Mouse (Mus musculus): ENCODE results near the gene Mdm2.
A peak's percentile ranks its signal among the peaks of the same experiment; 100 is the strongest.

Mdm2 gene

DNA sequence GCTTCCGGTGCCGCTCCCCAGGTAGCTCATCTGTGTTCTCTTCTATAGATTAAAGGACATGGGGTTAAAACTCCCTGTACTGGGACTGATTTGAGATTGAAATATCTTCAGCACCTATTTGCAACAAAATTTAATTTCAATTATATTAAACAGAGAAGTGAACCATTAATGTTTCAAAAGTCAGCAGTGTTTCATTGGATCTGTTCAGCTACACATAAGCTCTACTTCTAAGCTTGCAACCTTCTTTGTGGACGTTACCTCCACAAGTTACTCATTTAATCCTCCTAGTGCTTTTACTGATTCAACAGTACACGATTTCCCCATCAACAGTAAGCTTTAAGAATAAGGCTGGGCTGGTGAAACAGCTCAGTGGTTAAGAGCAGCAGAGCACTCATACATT lies 15.5 kb downstream of the Mdm2 start:
- no peak for DNase-seq

GRCm38 (mm10) chr10:117694255-117694953 lies 16.2 kb downstream of the Mdm2 start:
- no peak for DNase-seq

- DNase-seq, result no peak
Measured at GRCm38 (mm10) chr10:117692953-117693352, 17.6 kb downstream of the Mdm2 start.

GRCm38 (mm10) chr10:117692173-117692572 lies 18.4 kb downstream of the Mdm2 start:
- no peak for DNase-seq

- no peak for DNase-seq
Measured at GRCm38 (mm10) chr10:117691389-117691968, 19.1 kb downstream of the Mdm2 start.

GRCm38 (mm10) chr10:117690770-117691296 lies 19.7 kb downstream of the Mdm2 start:
- DNase-seq, result no peak

GRCm38 (mm10) chr10:117690101-117690352 lies 20.5 kb downstream of the Mdm2 start:
- DNase-seq, result no peak

GRCm38 (mm10) chr10:117689297-117690100 lies 21.1 kb downstream of the Mdm2 start:
- no peak for DNase-seq

DNA sequence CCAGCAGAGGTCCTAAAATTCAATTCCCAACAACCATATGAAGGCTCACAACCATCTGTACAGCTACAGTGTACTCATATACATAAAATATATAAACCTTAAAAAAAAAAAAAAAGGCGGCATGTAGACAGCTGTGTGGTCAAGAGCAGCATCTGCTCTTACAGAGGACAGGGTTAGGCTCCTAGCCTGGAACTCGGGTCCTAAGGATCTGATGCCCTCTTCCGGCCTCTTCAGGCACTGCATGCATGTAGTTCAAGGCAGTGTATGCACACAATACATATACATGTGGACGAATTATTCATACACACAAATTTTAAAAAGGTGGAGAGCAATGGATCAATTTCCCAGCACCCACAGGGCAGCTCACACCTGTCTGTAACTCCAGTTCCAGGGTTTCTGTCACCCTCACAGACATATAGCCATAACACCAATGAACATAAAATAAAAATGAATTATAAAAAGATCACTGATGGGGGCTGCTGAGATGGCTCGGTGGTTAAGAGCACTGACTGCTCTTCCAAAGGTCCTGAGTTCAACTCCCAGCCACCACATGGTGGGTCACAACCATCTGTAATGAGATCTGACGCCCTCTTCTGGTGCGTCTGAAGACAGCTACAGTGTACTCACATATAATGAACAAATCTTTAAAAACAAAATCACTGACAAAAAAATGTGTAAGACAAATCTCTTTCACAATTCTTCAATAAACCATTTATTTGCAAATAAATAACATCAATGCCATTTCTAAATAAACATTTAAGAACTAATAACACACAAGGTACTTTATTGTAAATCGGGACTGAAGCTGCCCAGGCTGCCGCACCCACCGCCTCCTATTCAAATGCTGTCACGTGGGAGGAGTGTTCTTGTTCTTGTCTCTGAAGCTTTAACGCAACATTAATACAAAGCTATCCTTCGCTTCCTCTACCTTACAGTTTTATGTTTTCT lies 22.1 kb downstream of the Mdm2 start:
- peak in 1 of 2 experiments; percentile 42 for DNase-seq

- DNase-seq, result no peak
Measured at GRCm38 (mm10) chr10:117687577-117687976, 23.0 kb downstream of the Mdm2 start.

DNA sequence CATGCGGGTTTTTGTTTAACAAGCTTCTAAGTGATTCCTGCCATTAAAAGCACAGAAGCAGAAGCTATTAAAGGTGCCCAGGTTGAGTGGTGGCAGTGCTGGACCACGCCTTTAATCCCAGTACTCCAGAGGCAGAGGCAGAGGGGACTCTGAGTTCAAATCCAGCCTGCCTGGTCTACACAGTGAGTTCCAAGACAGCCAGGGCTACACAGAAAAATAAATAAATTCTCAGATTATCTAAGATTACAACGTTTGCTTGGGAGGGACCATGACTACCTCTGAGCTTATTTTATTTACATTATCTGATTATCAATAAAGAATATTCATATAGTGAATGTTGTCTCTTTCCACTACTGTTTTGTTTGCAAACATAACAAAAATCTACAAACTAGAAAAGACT lies 23.5 kb downstream of the Mdm2 start:
- no peak for DNase-seq

- no peak for DNase-seq
Measured at GRCm38 (mm10) chr10:117685849-117686591, 24.5 kb downstream of the Mdm2 start.

GRCm38 (mm10) chr10:117685171-117685848 lies 25.2 kb downstream of the Mdm2 start:
- DNase-seq, result no peak

DNA sequence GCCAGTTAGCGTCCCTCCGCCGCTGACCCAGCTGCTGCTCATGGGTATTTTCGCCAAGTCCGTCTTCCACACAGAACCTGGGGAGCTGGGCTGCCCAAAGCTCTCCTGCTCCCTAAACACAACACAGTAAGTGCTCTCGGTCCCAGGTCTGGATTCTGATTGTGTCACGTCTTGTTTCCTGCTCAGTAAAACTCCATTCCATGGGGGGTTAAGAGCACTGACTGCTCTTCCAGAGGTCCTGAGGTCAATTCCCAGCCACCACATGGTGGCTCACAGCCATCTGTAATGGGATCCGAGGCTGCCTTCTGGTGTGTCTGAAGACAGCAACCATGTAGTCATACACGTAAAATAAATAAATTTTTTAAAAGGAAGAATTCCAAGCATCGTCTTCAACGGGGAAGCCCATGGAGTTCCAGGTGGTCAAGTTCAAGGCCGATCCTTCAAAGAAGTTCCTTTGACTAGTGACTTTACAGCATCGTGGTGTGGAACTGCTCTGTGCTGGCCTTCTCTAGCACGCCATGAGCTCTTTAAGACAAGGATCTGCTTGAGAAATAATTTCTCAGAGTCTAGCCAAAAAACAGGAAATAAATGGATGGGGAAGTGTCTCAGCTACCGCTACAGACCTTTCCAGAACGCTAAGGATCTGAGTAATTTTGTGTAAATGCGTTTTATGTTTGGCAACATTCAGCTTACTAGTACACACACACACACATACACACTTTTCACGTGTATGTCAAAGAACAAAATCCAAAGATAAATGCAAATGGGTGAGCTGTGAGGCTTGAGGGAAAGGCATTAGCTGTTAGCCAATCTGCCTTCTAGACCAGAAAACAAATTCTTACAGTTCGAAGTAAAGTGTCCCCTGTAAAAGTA lies 26.0 kb downstream of the Mdm2 start:
- DNase-seq, result no peak

DNA sequence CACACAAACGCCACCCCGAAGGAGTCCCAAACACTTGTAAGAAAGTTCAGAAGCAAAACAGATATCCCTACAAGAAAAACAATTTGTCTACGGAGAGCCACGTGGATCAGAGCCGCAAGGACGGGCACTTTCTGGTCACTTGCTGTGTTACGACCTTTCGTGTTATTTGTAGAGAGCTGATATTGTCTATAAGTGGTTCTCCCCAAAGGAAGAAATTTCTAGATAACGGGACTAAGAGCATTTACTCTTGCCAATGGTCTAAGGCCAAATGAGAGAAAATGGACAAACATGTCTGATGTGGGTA lies 26.9 kb downstream of the Mdm2 start:
- no peak for DNase-seq

- DNase-seq, result no peak
Measured at GRCm38 (mm10) chr10:117682858-117683733, 27.5 kb downstream of the Mdm2 start.

DNA sequence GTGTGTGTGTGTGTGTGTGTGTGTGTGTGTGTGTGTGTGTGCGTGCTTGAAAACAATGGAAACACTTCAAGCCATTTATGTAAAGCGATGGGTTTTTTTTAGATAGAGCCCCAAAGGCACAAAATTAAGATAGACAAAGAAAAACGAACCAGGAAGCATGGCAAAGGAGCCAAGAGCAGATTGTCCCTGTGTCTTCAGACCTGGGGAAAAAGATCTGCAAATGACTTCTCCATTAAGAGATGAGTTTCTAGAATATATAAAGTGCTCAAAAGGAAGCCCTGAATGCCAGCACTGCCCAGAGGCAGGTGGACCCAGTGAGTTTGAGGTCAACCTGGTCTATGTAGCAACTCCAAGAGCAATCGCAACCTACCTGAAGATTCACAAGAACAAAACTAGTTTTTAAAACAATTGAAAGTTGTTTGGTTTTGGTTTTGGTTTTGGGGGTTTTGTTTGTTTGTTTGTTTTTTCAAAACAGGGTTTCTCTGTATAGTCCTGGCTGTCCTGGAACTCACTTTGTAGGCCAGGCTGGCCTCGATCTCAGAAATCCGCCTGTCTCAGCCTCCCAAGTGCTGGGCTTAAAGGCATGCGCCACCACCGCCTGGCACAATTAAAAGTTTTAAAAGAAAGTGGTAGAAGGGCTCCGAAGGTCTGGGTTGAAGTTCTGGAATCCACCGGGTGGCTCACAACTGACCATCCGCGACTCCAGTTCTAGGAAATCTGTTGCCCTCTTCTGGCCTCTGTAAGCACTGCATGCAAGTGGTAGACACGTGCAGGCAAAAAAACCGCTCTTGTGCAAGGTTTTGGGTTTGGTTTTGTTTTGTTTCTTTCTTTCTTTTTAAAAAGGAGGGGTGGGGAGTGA lies 28.3 kb downstream of the Mdm2 start:
- peak; percentile 45 to 70 for DNase-seq

GRCm38 (mm10) chr10:117681543-117681942 lies 29.0 kb downstream of the Mdm2 start:
- no peak for DNase-seq

Data from cerebellum, postnatal 25 days (tissue).